Mouse (Mus musculus): ENCODE data around the gene Uchl5. TPM values are rescaled to one million over a fixed set of nuclear protein-coding genes. Genes with fewer than 3 reads are reported as not detected.

Gene Uchl5
- total and polyA plus RNA-seq, 2 experiments from 2014 or later: 9.2 to 63.0 TPM

DNA sequence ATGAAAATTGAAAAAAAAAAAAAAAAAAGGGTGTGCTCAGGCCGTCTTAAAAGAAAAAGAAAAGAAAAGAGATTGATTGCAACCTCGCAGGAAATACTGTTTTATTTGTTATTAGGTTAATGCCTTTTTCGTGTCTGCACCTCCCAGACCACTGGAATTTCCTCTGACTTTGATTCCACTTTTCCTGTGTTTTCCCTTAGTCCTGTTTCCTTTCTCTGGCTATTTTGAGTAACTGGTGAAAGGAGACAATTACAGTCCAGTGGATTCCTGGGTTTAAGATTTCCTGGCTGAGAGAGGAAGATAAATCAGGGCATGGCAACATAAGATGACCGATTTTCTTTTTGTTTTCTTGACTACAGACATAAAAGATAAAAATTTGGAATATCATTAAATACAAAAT is 75.3 kb downstream of the Uchl5 start:
- no peak overlapping the region for H3K4me3 ChIP-seq (ENCODE audit: low read depth, low read length)
- TF ChIP-seq CTCF (IDR thresholded peaks at IDR 0.05): no peak
- 69% methylated on average over 4 of the region's 4 CpGs for WGBS
- H3K9ac ChIP-seq (replicated peaks; ENCODE audit: low read length, poor library complexity, severe bottlenecking): no peak overlapping the region
- H3K9me3 ChIP-seq (ENCODE audit: low read length): no peaks in the 10 kb centered on the region
- ATAC-seq (ENCODE audit: low FRiP score): no peak
- no peak for DNase-seq (ENCODE audit: low spot score)
- no peaks in the 10 kb centered on the region for H3K27me3 ChIP-seq (ENCODE audit: insufficient read depth, low read length)
- H3K36me3 ChIP-seq (ENCODE audit: insufficient read depth, low read length): no peaks in the 10 kb centered on the region
- peaks cover 3% of the 10 kb centered on the region; the same call in 1 of the 2 replicates for H3K4me1 ChIP-seq (ENCODE audit: insufficient read depth, low read length)
- H3K27ac ChIP-seq (ENCODE audit: low read depth, low read length): no peak overlapping the region
- H3K4me2 ChIP-seq (ENCODE audit: low read depth, low read length, poor library complexity, severe bottlenecking): no peak overlapping the region

DNA sequence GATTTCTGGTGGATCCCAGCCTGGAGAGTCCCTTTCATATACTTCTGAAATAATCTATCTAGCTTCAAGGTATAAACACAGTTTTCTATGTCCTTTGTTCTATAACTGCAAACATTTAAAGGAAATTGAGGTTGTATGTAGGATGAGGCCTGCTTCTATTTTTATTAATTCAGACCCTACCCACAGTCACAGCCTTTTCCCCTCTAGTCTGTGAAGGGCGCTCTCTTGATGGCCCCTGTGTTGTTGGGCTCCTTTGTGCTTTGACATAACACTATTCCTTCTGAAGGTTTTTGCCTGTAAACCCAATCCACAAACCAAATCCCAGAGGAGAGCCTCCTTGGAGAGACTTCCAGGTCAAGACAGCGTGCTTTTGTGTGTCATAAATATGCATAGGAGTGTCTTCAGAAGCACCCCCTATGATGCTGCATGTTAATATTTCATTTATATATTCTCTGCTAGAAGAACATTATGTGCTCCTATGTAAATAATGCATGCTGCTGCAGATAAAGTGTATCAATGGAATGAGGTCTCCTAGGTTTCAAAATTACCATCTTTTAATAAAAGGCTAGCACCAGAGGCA is 75.8 kb downstream of the Uchl5 start:
- 0 out of 2 replicates have a peak, but pooled peaks have one; percentile 16 for ATAC-seq (ENCODE audit: low FRiP score)

DNA sequence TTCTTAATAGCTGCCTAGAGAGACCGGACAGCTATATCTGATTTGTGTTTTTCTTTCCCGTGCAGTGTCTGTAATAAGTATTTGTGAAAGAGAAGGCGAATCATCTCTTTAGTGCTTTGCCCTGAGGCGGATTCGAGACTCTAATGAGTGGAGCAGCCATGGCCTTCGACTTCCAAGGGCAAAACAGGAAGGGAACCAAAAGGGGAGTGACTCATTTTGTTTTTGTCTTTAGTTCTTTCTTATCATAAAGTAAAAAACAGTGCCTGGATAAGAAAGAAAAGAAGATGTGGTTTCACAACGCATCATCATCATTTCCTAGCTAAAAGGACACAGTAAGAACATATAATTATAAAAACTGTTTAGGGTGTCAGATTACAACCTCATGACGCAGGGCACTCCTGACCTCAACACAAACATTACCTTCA is 76.6 kb downstream of the Uchl5 start:
- ATAC-seq (ENCODE audit: low FRiP score): no peak
- 55% methylated on average over 8 of the region's 8 CpGs for WGBS
- no peaks in the 10 kb centered on the region for H3K36me3 ChIP-seq (ENCODE audit: insufficient read depth, low read length)

More for the DNA sequence above, 75.8 kb downstream of the Uchl5 start:
- no peak for DNase-seq (ENCODE audit: low spot score)
- no peak for TF ChIP-seq CTCF (IDR thresholded peaks at IDR 0.05)
- peaks cover 3% of the 10 kb centered on the region; the same call in 1 of the 2 replicates for H3K4me1 ChIP-seq (ENCODE audit: insufficient read depth, low read length)
- H3K4me2 ChIP-seq (ENCODE audit: low read depth, low read length, poor library complexity, severe bottlenecking): no peak overlapping the region
- H3K27ac ChIP-seq (ENCODE audit: low read depth, low read length): peak overlapping the region; percentile 57
- no peaks in the 10 kb centered on the region for H3K27me3 ChIP-seq (ENCODE audit: insufficient read depth, low read length)
- no peaks in the 10 kb centered on the region for H3K9me3 ChIP-seq (ENCODE audit: low read length)
- H3K9ac ChIP-seq (replicated peaks; ENCODE audit: low read length, poor library complexity, severe bottlenecking): no peak overlapping the region
- WGBS: 47% methylated on average over 2 of the region's 2 CpGs
- H3K36me3 ChIP-seq (ENCODE audit: insufficient read depth, low read length): no peaks in the 10 kb centered on the region
- H3K4me3 ChIP-seq (ENCODE audit: low read depth, low read length): no peak overlapping the region

DNA sequence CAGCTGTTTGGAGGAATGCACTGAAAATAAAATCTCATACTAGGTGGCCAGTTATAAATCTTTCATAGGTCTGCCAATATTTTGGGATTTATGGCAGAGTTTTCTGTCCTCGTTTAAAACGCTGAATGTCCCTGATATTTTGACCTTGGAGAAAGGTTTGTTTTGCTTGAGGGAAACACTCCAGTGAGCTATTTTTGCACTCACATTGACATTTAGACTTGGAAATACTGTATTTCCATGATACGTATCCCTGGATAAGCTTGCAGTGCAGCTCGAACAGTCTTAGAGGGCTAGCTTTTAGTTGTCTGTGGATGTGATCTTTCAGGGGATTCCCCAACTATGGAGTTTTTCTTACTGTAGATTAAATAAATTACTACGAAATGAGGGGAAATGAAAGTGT is 78.6 kb downstream of the Uchl5 start:
- no peaks in the 10 kb centered on the region for H3K9me3 ChIP-seq (ENCODE audit: low read length)
- ATAC-seq (ENCODE audit: low FRiP score) (no peak), DNase-seq (ENCODE audit: low spot score) (no peak)
- no peaks in the 10 kb centered on the region for H3K36me3 ChIP-seq (ENCODE audit: insufficient read depth, low read length)
- H3K27me3 ChIP-seq (ENCODE audit: insufficient read depth, low read length): no peaks in the 10 kb centered on the region
- no peak overlapping the region for H3K4me3 ChIP-seq (ENCODE audit: low read depth, low read length)
- no peak for TF ChIP-seq CTCF (IDR thresholded peaks at IDR 0.05)
- H3K4me2 ChIP-seq (ENCODE audit: low read depth, low read length, poor library complexity, severe bottlenecking): no peak overlapping the region
- H3K27ac ChIP-seq (ENCODE audit: low read depth, low read length): no peak overlapping the region
- peaks cover 3% of the 10 kb centered on the region; the same call in 1 of the 2 replicates for H3K4me1 ChIP-seq (ENCODE audit: insufficient read depth, low read length)
- H3K9ac ChIP-seq (replicated peaks; ENCODE audit: low read length, poor library complexity, severe bottlenecking): no peak overlapping the region
- WGBS: 83% methylated on average over 5 of the region's 5 CpGs

More for the DNA sequence above, 76.6 kb downstream of the Uchl5 start:
- Histone ChIP-seq H3K9ac (replicated peaks; ENCODE audit: low read length, poor library complexity, severe bottlenecking) (no peak overlapping the region), H3K9me3 (ENCODE audit: low read length) (no peaks in the 10 kb centered on the region), H3K4me1 (ENCODE audit: insufficient read depth, low read length) (peaks cover 3% of the 10 kb centered on the region; the same call in 1 of the 2 replicates), H3K27me3 (ENCODE audit: insufficient read depth, low read length) (no peaks in the 10 kb centered on the region), H3K4me3 (ENCODE audit: low read depth, low read length) (no peak overlapping the region), H3K4me2 (ENCODE audit: low read depth, low read length, poor library complexity, severe bottlenecking) (no peak overlapping the region), H3K27ac (ENCODE audit: low read depth, low read length) (no peak overlapping the region)
- DNase-seq (ENCODE audit: low spot score): no peak
- no peak for TF ChIP-seq CTCF (IDR thresholded peaks at IDR 0.05)

Other genes with a start within 250 kb of the Uchl5 start
- 15.0 and 20.4 TPM in 2 replicates for gene B3galt2, start 136.6 kb upstream of the Uchl5 start, total RNA-seq (2014; rRNA removed)
- gene B3galt2, start 136.6 kb upstream of the Uchl5 start, polyA plus RNA-seq (2015; fragmentation: Nextera tagmentation; extraction: Ambion mirVana): 7.2 and 8.5 TPM in 2 replicates
- gene Cdc73, start 74.4 kb upstream of the Uchl5 start, total RNA-seq (2014; rRNA removed): 7.8 and 11.6 TPM in 2 replicates
- gene Cdc73, start 74.4 kb upstream of the Uchl5 start, polyA plus RNA-seq (2015; fragmentation: Nextera tagmentation; extraction: Ambion mirVana): 8.3 and 11.5 TPM in 2 replicates
- gene Glrx2, start 60.9 kb upstream of the Uchl5 start, total RNA-seq (2014; rRNA removed): 31.4 and 40.8 TPM in 2 replicates
- 98.0 and 113 TPM in 2 replicates for gene Glrx2, start 60.9 kb upstream of the Uchl5 start, polyA plus RNA-seq (2015; fragmentation: Nextera tagmentation; extraction: Ambion mirVana)
- 31.5 and 41.5 TPM in 2 replicates for gene Trove2, start 204 bp upstream of the Uchl5 start, total RNA-seq (2014; rRNA removed)
- gene Trove2, start 204 bp upstream of the Uchl5 start, polyA plus RNA-seq (2015; fragmentation: Nextera tagmentation; extraction: Ambion mirVana): 22.1 and 24.9 TPM in 2 replicates
- 26.4 and 34.4 TPM in 2 replicates for gene Rgs2, start 226.9 kb downstream of the Uchl5 start, total RNA-seq (2014; rRNA removed)
- gene Rgs2, start 226.9 kb downstream of the Uchl5 start, polyA plus RNA-seq (2015; fragmentation: Nextera tagmentation; extraction: Ambion mirVana): 83.3 and 85.2 TPM in 2 replicates

Measured in midbrain, postnatal 0 days (tissue).